Mouse (Mus musculus): Measurements from ENCODE around the gene Snx25. TPM values are rescaled to one million over a fixed set of nuclear protein-coding genes. Genes with fewer than 3 reads are reported as not detected.
"Not testable (repeated sequence)": the region's sequence is repeated elsewhere in the genome, so short reads cannot be mapped to it uniquely, and the experiment has no call there.

Snx25 gene
- polyA plus RNA-seq, 1 experiment from 2014 or later = 7.5 TPM

DNA sequence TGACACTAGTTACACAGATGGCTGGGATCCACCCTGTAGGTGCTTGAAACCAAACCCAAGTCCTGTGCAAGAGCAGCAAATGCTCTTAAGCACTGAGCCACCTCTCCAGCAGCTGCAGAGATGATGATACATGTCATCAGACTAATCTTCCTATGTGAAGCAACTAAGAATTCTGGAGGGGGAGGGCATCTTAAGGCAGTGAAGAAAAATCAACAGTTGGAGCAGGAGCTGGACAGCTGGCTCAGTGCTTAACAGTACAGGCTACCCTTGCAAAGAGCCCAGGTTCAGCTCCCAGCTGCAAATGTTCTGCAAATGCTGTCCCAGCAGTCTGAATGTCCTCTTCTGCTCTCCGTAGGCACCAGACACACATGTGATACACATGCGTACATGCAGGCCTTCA is 29.5 kb downstream of the Snx25 start:
- Histone ChIP-seq H3K36me3 (no peaks in the 10 kb centered on the region), H3K4me3 (replicated peaks) (no peak overlapping the region), H3K27me3 (replicated peaks) (no peaks in the 10 kb centered on the region), H3K4me2 (no peak overlapping the region), H3K4me1 (no peaks in the 10 kb centered on the region), H3K9me3 (no peaks in the 10 kb centered on the region), H3K27ac (no peak overlapping the region), H3K9ac (no peak overlapping the region)
- no peak for ATAC-seq (ENCODE audit: insufficient read depth, low FRiP score, low read depth)
- WGBS = 86% methylated on average over 2 of the region's 2 CpGs

DNA sequence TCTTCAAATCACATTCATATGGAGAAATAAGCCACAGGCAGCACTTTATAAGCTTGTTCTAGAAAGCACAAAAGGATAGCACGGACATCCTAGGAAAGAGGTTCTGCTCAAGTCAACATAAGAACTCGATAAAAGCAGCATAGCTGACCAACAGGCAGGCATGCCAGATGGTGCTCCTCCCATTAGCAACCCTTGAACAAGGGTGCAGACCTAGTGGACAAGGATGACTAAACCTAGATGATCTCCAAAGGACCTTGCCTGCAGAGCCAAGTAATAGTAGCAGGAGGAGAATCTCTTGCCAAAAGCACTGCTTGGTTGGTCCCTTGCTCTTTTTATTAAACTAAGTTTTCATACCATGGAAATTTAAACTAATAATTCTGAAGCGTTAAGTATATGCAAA is 32.8 kb downstream of the Snx25 start:
- no peak for ATAC-seq (ENCODE audit: insufficient read depth, low FRiP score, low read depth)

DNA sequence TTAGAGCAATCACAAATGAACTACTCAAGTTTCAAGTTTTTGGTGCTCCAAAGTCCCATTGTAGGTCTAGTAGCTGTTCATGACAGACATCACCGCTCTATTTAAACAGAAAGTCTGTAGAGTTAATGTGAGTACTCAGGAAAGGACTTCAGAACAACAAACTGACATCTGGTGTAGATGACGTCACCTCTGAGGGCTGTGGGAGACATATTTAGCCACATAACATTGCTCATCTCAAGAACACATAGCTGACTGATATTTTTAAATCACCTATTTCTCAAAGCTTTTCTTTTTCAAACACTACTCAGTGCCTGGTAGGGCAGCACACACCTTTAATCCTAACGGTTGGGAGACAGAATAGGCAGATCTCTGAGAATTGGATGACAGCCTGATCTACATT is 34.8 kb downstream of the Snx25 start:
- no peak overlapping the region for H3K4me2 ChIP-seq
- H3K36me3 ChIP-seq = no peaks in the 10 kb centered on the region
- H3K4me3 ChIP-seq (replicated peaks) = no peak overlapping the region
- H3K9me3 ChIP-seq = no peaks in the 10 kb centered on the region
- H3K9ac ChIP-seq = no peak overlapping the region
- H3K27ac ChIP-seq = no peak overlapping the region
- no peaks in the 10 kb centered on the region for H3K27me3 ChIP-seq (replicated peaks)
- H3K4me1 ChIP-seq = no peaks in the 10 kb centered on the region
- 79% methylated on average over 3 of the region's 3 CpGs for WGBS
- ATAC-seq (ENCODE audit: insufficient read depth, low FRiP score, low read depth) = no peak

More for the DNA sequence above, 32.8 kb downstream of the Snx25 start:
- 88% methylated on average over 3 of the region's 3 CpGs for WGBS
- Histone ChIP-seq H3K27me3 (replicated peaks) (no peaks in the 10 kb centered on the region), H3K9me3 (no peaks in the 10 kb centered on the region), H3K36me3 (no peaks in the 10 kb centered on the region), H3K4me1 (no peaks in the 10 kb centered on the region), H3K4me2 (no peak overlapping the region), H3K27ac (no peak overlapping the region), H3K4me3 (replicated peaks) (no peak overlapping the region), H3K9ac (no peak overlapping the region)

DNA sequence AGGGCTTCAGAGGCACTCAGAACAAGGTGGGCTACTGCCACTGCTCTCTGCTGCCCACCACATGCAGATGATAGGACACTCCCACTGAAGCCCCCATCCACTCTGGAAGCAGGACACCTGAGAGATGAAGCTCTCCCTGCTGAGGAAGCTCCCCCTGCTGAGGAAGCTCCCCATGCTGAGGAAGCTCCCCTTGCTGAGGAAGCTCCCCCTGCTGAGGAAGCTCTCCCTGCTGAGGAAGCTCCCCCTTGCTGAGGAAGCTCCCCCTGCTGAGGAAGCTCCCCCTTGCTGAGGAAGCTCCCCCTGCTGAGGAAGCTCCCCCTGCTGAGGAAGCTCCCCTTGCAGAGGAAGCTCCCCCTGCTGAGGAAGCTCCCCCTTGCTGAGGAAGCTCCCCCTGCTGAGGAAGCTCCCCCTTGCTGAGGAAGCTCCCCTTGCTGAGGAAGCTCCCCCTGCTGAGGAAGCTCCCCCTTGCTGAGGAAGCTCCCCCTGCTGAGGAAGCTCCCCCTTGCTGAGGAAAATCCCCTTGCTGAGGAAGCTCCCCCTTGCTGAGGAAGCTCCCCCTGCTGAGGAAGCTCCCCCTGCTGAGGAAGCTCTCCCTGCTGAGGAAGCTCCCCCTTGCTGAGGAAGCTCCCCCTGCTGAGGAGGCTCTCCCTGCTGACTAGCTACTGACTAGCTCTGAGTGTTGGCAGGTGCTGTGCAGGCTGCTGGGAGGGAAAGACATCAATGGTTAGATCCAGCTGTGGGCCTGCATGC is 38.4 kb downstream of the Snx25 start:
- not testable (repeated sequence) for H3K4me2 ChIP-seq; H3K9me3 ChIP-seq; H3K36me3 ChIP-seq; H3K27me3 ChIP-seq (replicated peaks); H3K4me1 ChIP-seq; H3K4me3 ChIP-seq (replicated peaks); ATAC-seq (ENCODE audit: insufficient read depth, low FRiP score, low read depth); H3K27ac ChIP-seq; H3K9ac ChIP-seq

DNA sequence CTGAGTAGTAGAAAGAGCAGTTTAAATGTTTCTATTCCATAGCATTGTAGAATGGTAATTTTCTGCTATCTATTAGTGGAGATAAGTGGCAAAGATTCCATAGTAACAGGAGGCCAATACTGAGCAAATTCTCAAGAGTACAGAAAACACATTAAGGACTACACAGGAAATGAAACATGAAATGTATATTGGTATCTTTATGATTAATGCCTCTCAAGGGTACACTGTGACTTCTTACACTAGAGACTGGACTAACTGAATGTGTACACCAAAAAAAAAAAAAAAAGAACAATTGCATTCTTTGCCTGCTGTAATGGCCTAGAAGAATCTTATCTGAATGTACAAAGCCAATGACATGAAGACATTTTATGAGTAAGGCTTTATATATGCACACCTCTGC is 44.3 kb downstream of the Snx25 start:
- H3K36me3 ChIP-seq = no peaks in the 10 kb centered on the region; the same call in 1 of the 2 replicates
- no peaks in the 10 kb centered on the region for H3K9me3 ChIP-seq
- H3K4me3 ChIP-seq (replicated peaks) = no peak overlapping the region
- ATAC-seq (ENCODE audit: insufficient read depth, low FRiP score, low read depth) = no peak
- no peaks in the 10 kb centered on the region for H3K27me3 ChIP-seq (replicated peaks)
- H3K4me1 ChIP-seq = no peaks in the 10 kb centered on the region
- no peak overlapping the region for H3K4me2 ChIP-seq
- H3K27ac ChIP-seq = no peak overlapping the region
- no peak overlapping the region for H3K9ac ChIP-seq

DNA sequence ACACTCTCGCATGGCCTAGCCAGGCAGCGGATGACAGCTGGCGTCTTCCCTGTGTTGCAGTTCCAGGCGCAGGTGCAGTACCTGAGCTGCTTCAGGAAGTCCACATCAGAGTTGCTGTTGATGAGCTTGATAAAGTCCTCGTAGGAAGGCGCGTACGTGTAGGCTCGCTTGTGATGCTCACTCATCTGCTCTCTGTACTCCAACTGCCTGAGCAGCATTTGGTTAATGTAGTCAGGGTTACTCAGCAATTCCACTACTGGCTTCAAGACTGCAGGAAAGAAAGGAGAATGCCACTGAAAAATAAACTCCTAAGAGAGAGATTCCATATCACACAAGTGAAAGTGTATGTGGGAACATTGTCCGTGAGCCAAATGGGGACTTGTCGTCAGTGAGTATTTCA is 48.5 kb downstream of the Snx25 start:
- 93% methylated on average over 11 of the region's 11 CpGs for WGBS
- H3K4me2 ChIP-seq = no peak overlapping the region

DNA sequence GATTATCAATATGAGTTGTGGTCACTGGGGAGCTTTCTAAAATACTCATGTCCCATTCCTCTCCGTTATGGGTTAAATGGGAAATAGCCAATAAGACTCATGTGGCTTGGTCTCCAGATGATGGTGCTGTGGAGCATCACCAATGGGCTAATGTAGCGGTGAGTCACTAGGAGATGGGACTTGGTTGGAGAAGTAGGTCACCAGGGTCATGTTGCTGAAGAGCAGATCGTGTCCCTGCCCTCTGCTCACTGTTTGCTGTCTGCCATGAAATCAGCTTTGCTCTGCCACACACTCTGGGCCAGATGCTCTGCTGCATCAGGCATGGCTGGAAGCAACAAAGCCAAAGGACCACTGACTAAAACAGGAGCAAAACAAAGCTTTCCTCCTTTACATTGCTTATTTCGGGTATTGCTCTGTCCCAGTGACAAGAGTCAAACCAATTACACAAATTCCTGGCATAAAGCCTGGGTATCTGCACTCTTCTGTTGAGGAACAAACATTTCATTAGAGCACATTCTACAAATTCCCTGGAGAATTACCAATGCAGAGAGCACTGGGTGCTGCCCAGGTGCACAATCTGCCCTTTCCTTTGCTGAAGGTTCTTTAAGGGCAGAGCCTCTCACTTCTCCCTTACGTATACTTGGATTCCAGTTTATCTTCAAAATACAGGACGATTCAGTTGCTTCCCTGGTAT is 59.1 kb downstream of the Snx25 start:
- Histone ChIP-seq H3K9ac (no peak overlapping the region), H3K4me3 (replicated peaks) (no peak overlapping the region), H3K4me2 (no peak overlapping the region), H3K27ac (no peak overlapping the region), H3K4me1 (0 out of 2 replicates have a peak, but pooled peaks cover 2% of the 10 kb centered on the region), H3K36me3 (no peaks in the 10 kb centered on the region; the same call in 1 of the 2 replicates), H3K27me3 (replicated peaks) (no peaks in the 10 kb centered on the region), H3K9me3 (no peaks in the 10 kb centered on the region)
- ATAC-seq (ENCODE audit: insufficient read depth, low FRiP score, low read depth) = no peak
- 75% methylated on average over 6 of the region's 6 CpGs for WGBS

More for the DNA sequence above, 48.5 kb downstream of the Snx25 start:
- no peak for ATAC-seq (ENCODE audit: insufficient read depth, low FRiP score, low read depth)
- Histone ChIP-seq H3K27me3 (replicated peaks) (no peaks in the 10 kb centered on the region), H3K36me3 (peaks cover 6% of the 10 kb centered on the region; the same call in 1 of the 2 replicates), H3K27ac (no peak overlapping the region), H3K9ac (no peak overlapping the region), H3K4me3 (replicated peaks) (no peak overlapping the region), H3K9me3 (no peaks in the 10 kb centered on the region), H3K4me1 (no peaks in the 10 kb centered on the region)

DNA sequence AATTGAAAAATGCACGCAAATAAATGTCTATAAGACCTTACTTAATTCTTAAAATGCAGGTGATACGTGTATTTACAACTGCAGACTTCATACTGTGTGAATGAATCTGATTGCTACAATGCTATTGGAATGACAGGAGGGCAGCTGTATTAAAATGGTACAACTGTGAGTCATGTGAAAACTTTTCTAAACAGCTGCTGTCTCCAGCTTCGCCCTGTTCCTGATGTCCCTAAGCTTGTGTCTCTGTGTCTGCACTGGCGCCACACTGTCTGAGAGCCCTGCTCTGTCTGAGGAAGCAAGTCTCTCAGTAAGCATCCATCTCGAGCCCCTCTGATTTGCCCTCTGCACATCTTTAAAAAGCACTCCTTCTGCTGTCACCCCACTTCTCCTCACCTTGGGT is 68.8 kb downstream of the Snx25 start:
- Histone ChIP-seq H3K4me2 (no peak overlapping the region), H3K27ac (no peak overlapping the region), H3K27me3 (replicated peaks) (no peaks in the 10 kb centered on the region), H3K4me3 (replicated peaks) (no peak overlapping the region), H3K36me3 (no peaks in the 10 kb centered on the region), H3K4me1 (no peaks in the 10 kb centered on the region), H3K9ac (no peak overlapping the region), H3K9me3 (no peaks in the 10 kb centered on the region)
- WGBS = 77% methylated on average over 5 of the region's 5 CpGs
- no peak for ATAC-seq (ENCODE audit: insufficient read depth, low FRiP score, low read depth)

DNA sequence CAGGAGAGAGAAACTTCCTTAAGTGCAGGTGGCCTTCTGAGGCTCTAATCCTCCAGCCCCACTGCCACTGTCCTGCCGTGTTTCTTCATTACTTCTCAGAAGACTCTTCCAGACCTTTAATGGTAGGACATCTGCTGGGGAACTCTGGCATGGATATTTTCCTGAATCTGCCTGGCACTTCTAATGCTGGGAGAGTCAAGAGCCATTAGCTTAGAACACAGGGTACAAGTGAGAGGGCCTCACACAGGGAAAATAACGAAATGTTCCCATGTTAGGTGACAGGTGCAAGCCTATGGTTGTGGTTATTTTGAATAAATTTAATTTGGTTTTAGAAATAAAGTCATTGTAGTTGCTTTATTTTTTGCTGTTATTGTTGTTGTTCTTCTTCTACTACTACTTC is 70.9 kb downstream of the Snx25 start:
- WGBS = 81% methylated on average over 2 of the region's 2 CpGs
- Histone ChIP-seq H3K4me3 (replicated peaks) (no peak overlapping the region), H3K9me3 (no peaks in the 10 kb centered on the region), H3K27ac (no peak overlapping the region), H3K36me3 (no peaks in the 10 kb centered on the region), H3K4me2 (no peak overlapping the region), H3K9ac (no peak overlapping the region), H3K27me3 (replicated peaks) (no peaks in the 10 kb centered on the region), H3K4me1 (no peaks in the 10 kb centered on the region)
- no peak for ATAC-seq (ENCODE audit: insufficient read depth, low FRiP score, low read depth)

DNA sequence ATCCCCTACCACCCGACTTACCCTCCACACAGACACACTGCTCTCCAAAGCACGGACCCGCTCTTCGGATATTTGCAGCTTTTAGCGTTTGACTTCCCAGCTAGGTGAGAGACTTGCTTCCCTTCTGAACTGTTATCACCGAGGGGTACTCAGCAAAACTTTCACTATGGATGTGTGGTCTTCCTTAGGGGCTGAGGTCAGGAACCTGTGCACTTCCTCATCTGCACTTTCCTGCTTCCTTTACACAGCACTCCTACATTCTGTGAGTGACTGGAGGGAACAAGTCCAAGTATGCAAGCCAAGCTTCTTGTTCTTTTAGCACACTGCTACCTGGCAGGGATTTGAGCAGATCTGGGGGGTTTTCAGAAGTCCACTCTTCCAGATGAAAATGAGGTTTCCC is 73.1 kb downstream of the Snx25 start:
- Histone ChIP-seq H3K27me3 (replicated peaks) (no peaks in the 10 kb centered on the region), H3K4me3 (replicated peaks) (no peak overlapping the region), H3K4me2 (no peak overlapping the region), H3K9me3 (no peaks in the 10 kb centered on the region), H3K9ac (no peak overlapping the region), H3K36me3 (no peaks in the 10 kb centered on the region), H3K27ac (no peak overlapping the region), H3K4me1 (no peaks in the 10 kb centered on the region)
- no peak for ATAC-seq (ENCODE audit: insufficient read depth, low FRiP score, low read depth)
- 76% methylated on average over 6 of the region's 6 CpGs for WGBS

DNA sequence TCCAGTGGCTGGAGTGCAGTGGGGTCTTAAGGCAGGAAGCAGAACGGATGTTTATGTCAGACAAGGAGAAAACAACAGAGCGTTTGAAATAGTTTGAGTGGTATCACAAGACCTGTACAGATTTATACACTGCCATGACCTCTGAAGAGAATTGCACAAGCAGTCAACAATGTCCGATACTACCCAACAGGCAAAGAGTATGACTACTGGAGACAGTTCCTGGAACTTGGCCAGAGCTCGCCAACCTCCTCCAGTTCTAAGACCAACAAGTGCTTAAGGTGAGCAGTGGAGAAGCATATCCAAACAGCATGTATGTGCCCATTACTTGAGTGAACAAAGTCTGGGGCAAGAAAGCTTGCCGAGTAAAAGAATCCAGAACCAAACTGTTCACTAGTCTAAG is 76.7 kb downstream of the Snx25 start:
- ATAC-seq (ENCODE audit: insufficient read depth, low FRiP score, low read depth) = no peak

DNA sequence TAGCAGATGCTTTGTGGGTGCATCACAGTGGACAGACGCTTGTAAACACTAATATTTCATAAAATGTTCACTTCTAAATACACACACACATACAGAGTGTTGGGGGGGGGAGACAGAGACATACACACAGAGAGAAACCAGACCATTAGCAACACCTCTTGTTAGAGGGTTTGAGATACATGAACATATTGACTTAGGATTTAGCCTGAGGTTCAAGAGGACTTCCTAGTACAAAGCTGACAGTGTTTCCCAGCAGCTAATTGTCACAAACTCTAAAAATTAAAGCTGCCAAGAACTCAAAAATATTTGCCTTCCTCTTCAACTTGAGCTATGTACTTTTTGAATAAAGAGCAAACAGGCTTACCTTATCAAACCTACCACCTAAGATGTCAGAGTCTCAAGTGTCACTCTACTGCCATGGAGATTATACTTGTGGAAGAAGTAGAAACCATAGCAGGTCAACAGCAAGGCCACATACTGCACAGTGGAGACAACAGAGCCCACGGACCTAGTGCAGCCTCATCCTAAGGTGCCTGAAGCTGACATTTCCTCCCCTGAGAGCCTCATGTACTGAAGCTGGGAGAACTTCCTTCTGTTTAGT is 78.3 kb downstream of the Snx25 start:
- no peak overlapping the region for H3K4me3 ChIP-seq (replicated peaks)
- ATAC-seq (ENCODE audit: insufficient read depth, low FRiP score, low read depth) = no peak
- no peaks in the 10 kb centered on the region for H3K9me3 ChIP-seq
- no peak overlapping the region for H3K27ac ChIP-seq
- H3K9ac ChIP-seq = no peak overlapping the region
- WGBS = 53% methylated on average over 2 of the region's 2 CpGs
- H3K4me2 ChIP-seq = no peak overlapping the region
- no peaks in the 10 kb centered on the region for H3K4me1 ChIP-seq
- H3K27me3 ChIP-seq (replicated peaks) = no peaks in the 10 kb centered on the region
- H3K36me3 ChIP-seq = no peaks in the 10 kb centered on the region

More for the DNA sequence above, 76.7 kb downstream of the Snx25 start:
- no peak overlapping the region for H3K4me3 ChIP-seq (replicated peaks)
- H3K9me3 ChIP-seq = no peaks in the 10 kb centered on the region
- H3K4me1 ChIP-seq = no peaks in the 10 kb centered on the region
- 85% methylated on average over 5 of the region's 5 CpGs for WGBS
- no peaks in the 10 kb centered on the region for H3K36me3 ChIP-seq
- no peak overlapping the region for H3K4me2 ChIP-seq
- H3K27me3 ChIP-seq (replicated peaks) = no peaks in the 10 kb centered on the region
- no peak overlapping the region for H3K9ac ChIP-seq
- no peak overlapping the region for H3K27ac ChIP-seq

Data from stomach, embryonic 15.5 days (tissue).